Comparison of ENCODE assay signal across 9 mouse cellular contexts in the genomic region with DNA sequence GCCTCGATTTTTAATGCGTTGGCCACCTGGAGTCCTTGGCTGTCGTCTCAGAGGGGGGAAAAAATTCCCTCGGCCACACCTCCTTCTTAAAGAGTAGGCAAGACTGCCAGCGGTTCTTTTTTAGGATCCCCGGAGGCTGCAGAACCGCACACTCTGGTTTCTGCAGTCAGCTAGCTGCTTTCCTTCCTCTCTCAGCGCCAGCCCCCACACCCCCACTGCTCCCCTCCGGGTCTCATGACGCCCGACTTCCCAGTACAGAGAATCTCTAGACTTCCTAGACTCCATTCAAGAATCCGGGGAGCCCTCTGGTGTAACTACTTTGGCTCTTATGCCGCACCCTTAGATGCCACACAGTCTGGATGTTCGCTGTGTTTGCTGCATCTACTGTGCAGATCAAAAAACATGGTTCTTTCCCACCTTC. TPM values are rescaled to one million over a fixed set of nuclear protein-coding genes. Genes with fewer than 3 reads are reported as not detected.
A peak's percentile ranks its signal among the peaks of the same experiment; 100 is the strongest.
DNase-seq lines count a peak whose midpoint lies in the region; ATAC-seq and TF ChIP-seq lines count a peak whose summit lies in the region.
"Had no signal": no experiment of that assay in that cellular context is flagged by ENCODE, and none has a peak within 500 bp of the region (broad histone marks: within the 10 kb centered on the region; RNA-seq: fewer than 3 reads in every experiment).

No protein-coding gene starts in this region.

- DNase-seq in embryo, embryonic 10.5 days (ENCODE audit: low spot score), result peak; percentile 14
- DNase-seq in embryo, embryonic 9.5 days (ENCODE audit: extremely low spot score), result no peak
- DNase-seq in frontal cortex, postnatal 14 days (ENCODE audit: low spot score in 2 of 2), result peak; percentile 44 to 55
- DNase-seq in midbrain, embryonic 10.5 days (ENCODE audit: low spot score), result peak; percentile 20
- peak; percentile 70 to 75 for DNase-seq in right cerebral cortex, postnatal 36 days (ENCODE audit: low spot score in 2 of 2)
- no peak for DNase-seq in kidney, postnatal 4 days
- no peak for DNase-seq in lung, adult 2 months
- DNase-seq: gastrocnemius, postnatal 14 days had no signal

- 3% methylated on average over 14 of the region's 14 CpGs for WGBS in midbrain, embryonic 10.5 days
- WGBS in lung, adult 2 months, result 7% methylated on average over 14 of the region's 14 CpGs

- no peak for ATAC-seq in granulocyte monocyte progenitor cell, adult 5-6 weeks (replicated peaks; ENCODE audit: poor library complexity, severe bottlenecking)

- peaks cover 62% of the 10 kb centered on the region for H3K27me3 ChIP-seq in midbrain, embryonic 10.5 days (ENCODE audit: low read depth, poor library complexity, severe bottlenecking)

- TF ChIP-seq CTCF in lung, adult 2 months (IDR thresholded peaks at IDR 0.05; ENCODE audit: insufficient read depth, low read length), result no peak

- H3K27ac ChIP-seq in midbrain, embryonic 10.5 days (replicated peaks), result no peak overlapping the region

- H3K4me1 ChIP-seq in midbrain, embryonic 10.5 days, result peaks cover 32% of the 10 kb centered on the region
- H3K4me1 ChIP-seq in lung, adult 2 months (ENCODE audit: control insufficient read depth, insufficient read depth, low read length), result no peaks in the 10 kb centered on the region

- no peaks in the 10 kb centered on the region for H3K9me3 ChIP-seq in midbrain, embryonic 10.5 days (replicated peaks)

- H3K4me3 ChIP-seq in midbrain, embryonic 10.5 days, result peak overlapping the region; percentile 66
- H3K4me3 ChIP-seq in lung, adult 2 months (replicated peaks; ENCODE audit: extremely low read depth, low read depth, low read length), result no peak overlapping the region

- no peaks in the 10 kb centered on the region for H3K36me3 ChIP-seq in midbrain, embryonic 10.5 days

- TF ChIP-seq POLR2A in lung, adult 2 months (IDR thresholded peaks at IDR 0.05; ENCODE audit: borderline replicate concordance, extremely low read depth, low read depth, low read length), result no peak

RNA-seq across cellular contexts. Expression of gene Car10, which starts 0.4 kb away (rescaled TPM):
- polyA plus RNA-seq in midbrain, embryonic 10.5 days (2016; fragmentation: Nextera tagmentation; extraction: Ambion mirVana), result 0.47 and 1.1 TPM in 2 replicates
- not detected in 2 replicates for total RNA-seq in granulocyte monocyte progenitor cell, adult 5-6 weeks (2014; fragmentation: Nextera tagmentation)
- total RNA-seq in granulocyte monocyte progenitor cell, adult 5-6 weeks (2017), result not detected in 2 replicates
- not detected in 2 replicates for polyA plus RNA-seq in lung, adult 2 months (2012; rRNA removed)

Comparison
In these comparisons a context has a peak if more than half of its experiments do, and no peak if none do; other contexts are left out.
1. DNase-seq: peak in embryo, embryonic 10.5 days (single experiment), frontal cortex, postnatal 14 days (2 of 2), midbrain, embryonic 10.5 days (single experiment) and right cerebral cortex, postnatal 36 days (2 of 2); none in embryo, embryonic 9.5 days (single experiment), kidney, postnatal 4 days (0 of 2) and lung, adult 2 months (single experiment).